Mouse (Mus musculus) heart, postnatal 4 days (tissue): ENCODE results near the gene Rps27a. TPM values are rescaled to one million over a fixed set of nuclear protein-coding genes. Genes with fewer than 3 reads are reported as not detected.

Experiments used
- DNase-seq: peaks from one replicate; pipeline ENCODE4 v3.0.0; 2021
- total RNA-seq, 2 experiments: library from RNA; stranded (reverse); gene quantifications; 2 replicates each; pipeline ENCODE4 v1.2.3; 2021

The Rps27a gene
- total RNA-seq, 2 experiments from 2014 or later: 749 to 777 TPM

- no peak for DNase-seq
Measured at GRCm38 (mm10) chr11:29512818-29513535, 34.9 kb downstream of the Rps27a start.

- no peak for DNase-seq
Measured at GRCm38 (mm10) chr11:29509421-29509820, 38.5 kb downstream of the Rps27a start.

DNA sequence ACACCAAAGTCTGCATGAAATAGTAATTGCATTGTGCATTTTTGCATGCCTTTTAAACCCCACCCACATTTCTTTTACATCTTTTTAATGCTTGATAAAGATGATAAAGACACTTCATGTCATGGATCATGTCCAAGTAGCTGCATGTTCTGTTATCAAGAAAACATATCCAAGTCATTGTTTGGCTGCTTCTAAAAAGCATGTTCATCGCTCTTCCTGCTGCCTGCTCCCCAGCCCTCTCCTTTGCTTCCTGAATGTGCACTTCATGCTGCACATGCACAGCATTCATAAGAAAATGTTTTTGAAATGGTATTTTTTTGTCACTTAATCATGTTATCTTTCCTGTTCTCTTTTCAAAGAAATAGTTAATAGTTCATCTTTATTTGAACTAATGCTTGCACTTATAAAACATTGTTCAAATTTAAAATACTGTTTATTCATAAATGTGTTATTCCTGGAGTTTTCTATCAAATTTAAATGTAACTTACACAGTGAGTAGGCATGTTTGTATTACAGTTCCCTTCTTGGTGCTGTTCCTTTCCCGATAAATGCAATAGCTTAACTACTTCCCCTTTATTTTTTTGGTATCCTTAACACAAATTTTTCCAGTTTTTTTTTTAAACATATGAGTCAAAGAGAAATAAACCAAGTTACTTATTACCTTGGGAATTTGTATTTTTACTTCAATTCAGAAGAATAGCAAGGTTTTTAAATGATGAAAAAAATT, 42.8 kb downstream of the Rps27a start:
- DNase-seq: no peak

- DNase-seq: no peak
Measured at GRCm38 (mm10) chr11:29503948-29504893, 43.7 kb downstream of the Rps27a start.

- no peak for DNase-seq
Measured at GRCm38 (mm10) chr11:29496962-29497361, 50.9 kb downstream of the Rps27a start.

Other genes with a start within 250 kb of the Rps27a start
- gene Ccdc88a, start 174.5 kb downstream of the Rps27a start, total RNA-seq: 10 to 100 TPM; 28.9 to 29.5 TPM
- 10 to 100 TPM; 14.2 to 17.7 TPM for gene Prorsd1, start 33.1 kb downstream of the Rps27a start, total RNA-seq
- 10 to 100 TPM; 43.4 to 49.4 TPM for gene Mtif2, start 21.7 kb downstream of the Rps27a start, total RNA-seq
- under 1 TPM in 1 of 2 experiments, not detected in 1; 0.18 TPM for gene Clhc1, start 159 bp downstream of the Rps27a start, total RNA-seq
- gene Rtn4, start 144.8 kb upstream of the Rps27a start, total RNA-seq: 100 to 1,000 TPM; 231 to 239 TPM